Mouse (Mus musculus) liver, adult 2 months (tissue): ENCODE measurements around the gene Wdr13. TPM values are rescaled to one million over a fixed set of nuclear protein-coding genes. Genes with fewer than 3 reads are reported as not detected.

ENCODE experiments used
- DNase-seq: peaks from one replicate; pipeline ENCODE4 v3.0.0-alpha.2; 2011; ENCODE audit warnings: low read depth, low spot score; ENCODE audit errors: extremely low read depth
- H3K27ac ChIP-seq: fragments of 200-500 bp; replicated peaks from 2 replicates; pipeline ENCODE4 v1.5.1; 2012; ENCODE audit warnings: low read depth, mild to moderate bottlenecking, control low read depth, inconsistent platforms, low read length; ENCODE audit not compliant: insufficient read depth
- H3K27me3 ChIP-seq: fragments of 200-500 bp; 2 replicates; pipeline ENCODE4 v1.6.1; 2012; ENCODE audit warnings: mild to moderate bottlenecking, moderate library complexity, low read length, inconsistent platforms; ENCODE audit not compliant: control insufficient read depth, insufficient read depth
- H3K36me3 ChIP-seq: fragments of 200-500 bp; 2 replicates; pipeline ENCODE4 v1.6.1; 2012; ENCODE audit warnings: low read length, inconsistent platforms; ENCODE audit not compliant: control insufficient read depth, insufficient read depth
- H3K4me1 ChIP-seq: fragments of 200-500 bp; 2 replicates; pipeline ENCODE4 v1.6.1; 2011; ENCODE audit warnings: low read length; ENCODE audit not compliant: control insufficient read depth, insufficient read depth
- H3K4me3 ChIP-seq: fragments of 200-500 bp; 2 replicates; pipeline ENCODE4 v1.5.1; 2011; ENCODE audit warnings: low read depth, mild to moderate bottlenecking, control low read depth, low read length, moderate library complexity; ENCODE audit not compliant: insufficient read depth
- H3K79me2 ChIP-seq: fragments of 200-500 bp; 2 replicates; pipeline ENCODE4 v1.6.1; 2012; ENCODE audit warnings: inconsistent platforms, mild to moderate bottlenecking, low read length, moderate library complexity; ENCODE audit not compliant: control insufficient read depth, insufficient read depth
- H3K9ac ChIP-seq: fragments of 200-500 bp; 2 replicates; pipeline ENCODE4 v1.6.1; 2012; ENCODE audit warnings: low read depth, mild to moderate bottlenecking, control low read depth, inconsistent platforms, low read length
- CTCF ChIP-seq: fragments of 200-500 bp; IDR thresholded peaks from 2 replicates; pipeline ENCODE4 v1.5.1; 2011; ENCODE audit warnings: low read depth, low read length, control low read depth
- POLR2A ChIP-seq: fragments of 200-500 bp; IDR thresholded peaks from 2 replicates; pipeline ENCODE4 v1.6.1; 2011; ENCODE audit warnings: low read length, control low read depth; ENCODE audit not compliant: insufficient read depth; ENCODE audit errors: extremely low read depth
- WGBS: fragments of 180-500 bp; shearing (Covaris S2); methylation state at CpG from one replicate; pipeline ENCODE4 v1.1.7; 2018; 5-methylcytosine and 5-hydroxymethylcytosine counted together
- polyA plus RNA-seq: library from polyadenylated mRNA; depleted of rRNA; stranded (reverse); fragments of >200 nt; gene quantifications from 2 replicates; pipeline ENCODE4 v1.2.3, GENCODE M21; 2012
- total RNA-seq: library from RNA; depleted of rRNA; stranded (reverse); fragments of >200 nt; gene quantifications from 2 replicates; pipeline ENCODE4 v1.2.3, GENCODE M21; 2014

Gene Wdr13
- total and polyA plus RNA-seq, 2 experiments: 16.7 to 49.8 TPM

- Histone ChIP-seq H3K9ac (no peak within 1 kb of the TSS), H3K27ac (peak within 1 kb of the TSS; percentile 58), H3K27me3 (no peaks in the 10 kb centered on the region), H3K4me3 (peak within 1 kb of the TSS; percentile 45), H3K4me1 (no peaks in the 10 kb centered on the region), H3K36me3 (no peaks in the 10 kb centered on the region), H3K79me2 (no peaks in the 10 kb centered on the region)
- TF ChIP-seq CTCF (no peak), POLR2A (no peak)
- DNase-seq: peak; percentile 9
- WGBS: 89% methylated on average over 12 of the region's 14 CpGs
Observed at GRCm38 (mm10) chrX:8090346-8090953, 42.2 kb downstream of the Wdr13 start, which contains the start of gene Was. TSS of gene Was (minus strand) at chrX:8090498.

DNA sequence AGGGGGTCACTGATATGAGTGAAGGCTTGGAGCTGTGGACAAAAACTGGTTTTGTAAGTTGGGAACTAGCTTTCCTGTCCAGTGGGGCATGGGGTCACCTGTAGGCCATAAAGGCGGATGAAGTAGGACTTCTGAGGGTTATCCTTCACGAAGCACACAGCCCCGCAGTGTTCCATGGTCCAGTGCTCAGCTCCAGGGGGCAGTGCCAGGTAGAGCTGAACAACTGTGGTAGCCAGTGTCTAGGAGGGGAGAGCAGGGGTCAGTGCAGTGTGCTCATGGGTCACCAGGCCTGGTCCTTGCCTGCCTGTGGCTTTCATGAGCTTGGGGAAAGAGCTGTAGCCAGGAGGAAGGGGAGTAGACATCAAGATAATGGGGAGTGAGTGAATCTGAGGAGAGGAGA, 42.9 kb downstream of the Wdr13 start:
- Histone ChIP-seq H3K9ac (no peak overlapping the region), H3K4me1 (no peaks in the 10 kb centered on the region), H3K27ac (no peak overlapping the region), H3K4me3 (peak overlapping the region; percentile 14), H3K79me2 (no peaks in the 10 kb centered on the region), H3K27me3 (no peaks in the 10 kb centered on the region), H3K36me3 (no peaks in the 10 kb centered on the region)
- TF ChIP-seq POLR2A: no peak
- WGBS: 96% methylated on average over 3 of the region's 3 CpGs
- DNase-seq: no peak

DNA sequence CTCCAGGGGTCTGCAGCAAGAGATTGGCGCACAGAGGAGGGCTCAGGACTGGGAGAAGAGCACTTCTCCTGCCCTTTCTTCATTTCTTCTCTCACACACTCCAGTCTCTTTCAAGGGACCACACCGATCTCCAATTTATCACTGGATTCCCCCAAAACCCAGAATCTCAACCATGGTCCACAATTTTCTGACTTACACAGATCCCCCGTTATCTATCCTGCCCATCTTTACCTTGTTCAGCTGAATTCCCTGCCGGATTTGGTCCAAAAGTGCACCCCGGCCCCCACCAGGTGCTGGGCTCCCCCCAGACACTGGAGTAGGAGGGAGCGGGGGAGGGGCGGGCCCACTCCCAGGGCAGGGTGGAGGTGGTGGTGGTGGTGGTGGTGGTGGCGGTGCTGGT, 47.1 kb downstream of the Wdr13 start:
- no peak overlapping the region for H3K4me3 ChIP-seq
- no peaks in the 10 kb centered on the region for H3K27me3 ChIP-seq
- H3K79me2 ChIP-seq: no peaks in the 10 kb centered on the region
- WGBS: 93% methylated on average over 7 of the region's 8 CpGs
- DNase-seq: no peak
- H3K27ac ChIP-seq: no peak overlapping the region
- H3K36me3 ChIP-seq: no peaks in the 10 kb centered on the region
- TF ChIP-seq CTCF: no peak
- TF ChIP-seq POLR2A: no peak
- H3K4me1 ChIP-seq: no peaks in the 10 kb centered on the region
- no peak overlapping the region for H3K9ac ChIP-seq

DNA sequence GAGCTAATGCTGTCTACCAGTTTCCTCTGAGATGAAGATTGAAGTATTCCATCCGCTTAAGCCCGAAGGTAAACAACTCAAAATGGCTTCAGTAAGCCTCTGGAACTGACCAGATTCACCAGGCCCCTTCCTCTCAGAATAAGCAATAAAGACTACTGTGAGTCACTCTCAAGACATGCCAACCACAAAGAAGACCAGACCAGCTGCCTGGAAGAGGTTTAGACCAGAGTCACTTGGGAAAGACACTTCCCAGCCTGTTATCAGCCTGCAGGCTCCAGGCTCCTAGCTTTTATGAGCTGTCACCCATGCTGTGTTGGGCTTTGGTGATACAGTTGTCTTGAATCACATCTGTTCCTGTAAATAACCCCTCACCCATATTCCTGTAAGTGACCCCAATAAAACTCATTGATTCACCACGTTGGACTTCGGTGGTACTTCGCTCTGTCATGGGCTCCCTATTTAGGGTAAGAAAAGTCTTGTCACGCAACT, 47.9 kb downstream of the Wdr13 start:
- no peak for DNase-seq
- Histone ChIP-seq H3K79me2 (no peaks in the 10 kb centered on the region), H3K4me1 (no peaks in the 10 kb centered on the region), H3K36me3 (no peaks in the 10 kb centered on the region), H3K27me3 (no peaks in the 10 kb centered on the region), H3K9ac (no peak overlapping the region), H3K4me3 (no peak overlapping the region), H3K27ac (no peak overlapping the region)
- no peak for TF ChIP-seq CTCF
- no peak for TF ChIP-seq POLR2A
- 95% methylated on average over 6 of the region's 6 CpGs for WGBS

DNA sequence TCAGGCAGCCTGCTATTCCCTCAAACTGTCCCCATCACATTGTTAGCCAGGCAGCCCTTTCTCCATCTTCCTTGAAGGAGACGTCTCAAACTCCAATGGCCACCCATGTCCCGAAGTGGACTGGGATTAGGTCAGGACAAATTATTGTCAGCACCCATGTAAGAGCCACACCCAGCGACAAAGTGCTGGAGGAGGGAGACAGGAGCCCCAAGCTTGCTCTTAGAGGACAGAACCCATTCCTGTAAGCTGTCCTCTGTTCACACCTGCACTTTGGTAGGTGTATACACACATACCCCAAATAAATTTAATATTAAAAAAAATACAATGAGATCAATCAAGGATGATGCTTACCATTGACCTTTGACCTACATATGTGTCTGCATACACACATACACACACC, 57.6 kb downstream of the Wdr13 start:
- Histone ChIP-seq H3K9ac (peak overlapping the region; percentile 65), H3K4me3 (peak overlapping the region; percentile 51), H3K36me3 (no peaks in the 10 kb centered on the region; the same call in 1 of the 2 replicates), H3K27me3 (no peaks in the 10 kb centered on the region), H3K79me2 (peaks cover 3% of the 10 kb centered on the region; the same call in 1 of the 2 replicates), H3K4me1 (peaks cover 3% of the 10 kb centered on the region), H3K27ac (peak overlapping the region; percentile 67)
- no peak for DNase-seq
- TF ChIP-seq POLR2A (no peak), CTCF (no peak)
- 20% methylated on average over 3 of the region's 3 CpGs for WGBS

DNA sequence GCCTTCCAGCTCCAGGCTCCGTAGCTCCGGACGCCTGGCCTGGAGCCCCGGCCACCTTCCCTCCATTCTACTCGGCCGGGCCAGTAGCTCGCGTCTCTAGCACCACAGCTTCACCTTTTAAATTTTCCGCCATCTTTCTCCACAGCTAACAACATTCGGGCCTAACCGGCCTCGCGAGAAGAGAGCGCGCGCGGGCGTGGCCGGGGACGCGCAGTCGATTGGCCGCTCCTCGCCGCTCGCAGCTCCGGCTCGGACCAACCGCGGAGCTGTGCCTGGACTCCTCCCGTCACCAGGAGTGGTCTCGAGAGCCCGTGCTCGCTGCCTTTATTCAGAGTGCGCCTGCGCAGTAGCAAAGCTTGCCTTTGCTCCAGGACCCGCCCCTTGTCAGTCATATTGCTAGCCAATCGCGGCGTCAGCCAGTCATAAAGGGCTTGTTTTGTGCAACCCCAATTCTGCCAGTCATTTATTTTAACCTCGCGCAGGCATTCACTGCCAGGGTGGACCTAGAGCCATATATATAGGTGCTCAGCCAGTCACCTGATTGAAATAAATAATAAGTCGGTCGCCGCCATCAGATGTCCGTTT, 58.2 kb downstream of the Wdr13 start, which contains the start of gene Suv39h1:
Gene Suv39h1 (minus strand): TSS at position 331 of the 585 bp plus-strand sequence.
- H3K4me1 ChIP-seq: peaks cover 3% of the 10 kb centered on the region
- no peak for TF ChIP-seq CTCF
- 0 out of 2 replicates have a peak, but pooled peaks have one; percentile 21 for TF ChIP-seq POLR2A
- no peaks in the 10 kb centered on the region for H3K27me3 ChIP-seq
- peak within 1 kb of the TSS; percentile 65 for H3K9ac ChIP-seq
- peak within 1 kb of the TSS; percentile 67 for H3K27ac ChIP-seq
- WGBS: under 1% methylated on average over 43 of the region's 46 CpGs
- H3K36me3 ChIP-seq: no peaks in the 10 kb centered on the region; the same call in 1 of the 2 replicates
- peak; percentile 89 for DNase-seq
- H3K4me3 ChIP-seq: peak within 1 kb of the TSS; percentile 79
- peaks cover 3% of the 10 kb centered on the region; the same call in 1 of the 2 replicates for H3K79me2 ChIP-seq
